Mouse (Mus musculus) neural tube, embryonic 15.5 days (tissue): ENCODE results near the gene Gm3460. TPM values are rescaled to one million over a fixed set of nuclear protein-coding genes. Genes with fewer than 3 reads are reported as not detected.
"Not testable (repeated sequence)": the region's sequence is repeated elsewhere in the genome, so short reads cannot be mapped to it uniquely, and the experiment has no call there.

ENCODE experiments used
- ATAC-seq: fragments of 200-750 bp; cut with Nextera tagmentation; 2 replicates; pipeline ENCODE4 v1.8.0; 2017; ENCODE audit warnings: mild to moderate bottlenecking, moderate TSS enrichment, moderate library complexity; ENCODE audit not compliant: low FRiP score
- H3K27ac ChIP-seq: fragments of 300-500 bp; sonication (generic); replicated peaks from 2 replicates; pipeline ENCODE4 v1.5.1; 2015; ENCODE audit warnings: mild to moderate bottlenecking, inconsistent platforms
- H3K27me3 ChIP-seq: fragments of 300-500 bp; sonication (generic); replicated peaks from 2 replicates; pipeline ENCODE4 v1.6.1; 2015; ENCODE audit warnings: inconsistent platforms
- H3K36me3 ChIP-seq: fragments of 300-500 bp; sonication (generic); 2 replicates; pipeline ENCODE4 v1.6.1; 2015; ENCODE audit warnings: inconsistent platforms
- H3K4me1 ChIP-seq: fragments of 300-500 bp; sonication (generic); 2 replicates; pipeline ENCODE4 v1.6.1; 2015; ENCODE audit warnings: inconsistent platforms
- H3K4me2 ChIP-seq: fragments of 300-500 bp; sonication (generic); 2 replicates; pipeline ENCODE4 v1.6.1; 2015; ENCODE audit warnings: inconsistent platforms, mild to moderate bottlenecking, moderate library complexity
- H3K4me3 ChIP-seq: fragments of 300-500 bp; sonication (generic); replicated peaks from 2 replicates; pipeline ENCODE4 v1.5.1; 2015; ENCODE audit warnings: mild to moderate bottlenecking, inconsistent platforms
- H3K9ac ChIP-seq: fragments of 300-500 bp; sonication (generic); replicated peaks from 2 replicates; pipeline ENCODE4 v1.6.1; 2015; ENCODE audit warnings: mild to moderate bottlenecking, inconsistent platforms
- H3K9me3 ChIP-seq: fragments of 300-500 bp; sonication (generic); replicated peaks from 2 replicates; pipeline ENCODE4 v1.6.1; 2016; ENCODE audit warnings: inconsistent platforms
- WGBS: fragments of 180-500 bp; shearing (Covaris S2); methylation state at CpG from one replicate; pipeline ENCODE4 v1.1.7; 2015; ENCODE audit warnings: mixed read lengths; 5-methylcytosine and 5-hydroxymethylcytosine counted together
- polyA plus RNA-seq: library from polyadenylated mRNA; unstranded; fragments of >200 nt; fragmentation: Nextera tagmentation; extraction: Ambion mirVana; gene quantifications from 2 replicates; pipeline ENCODE4 v1.2.1, GENCODE M21; 2015

Gm3460 gene
- 0.50 and 0.93 TPM in 2 replicates for polyA plus RNA-seq

DNA sequence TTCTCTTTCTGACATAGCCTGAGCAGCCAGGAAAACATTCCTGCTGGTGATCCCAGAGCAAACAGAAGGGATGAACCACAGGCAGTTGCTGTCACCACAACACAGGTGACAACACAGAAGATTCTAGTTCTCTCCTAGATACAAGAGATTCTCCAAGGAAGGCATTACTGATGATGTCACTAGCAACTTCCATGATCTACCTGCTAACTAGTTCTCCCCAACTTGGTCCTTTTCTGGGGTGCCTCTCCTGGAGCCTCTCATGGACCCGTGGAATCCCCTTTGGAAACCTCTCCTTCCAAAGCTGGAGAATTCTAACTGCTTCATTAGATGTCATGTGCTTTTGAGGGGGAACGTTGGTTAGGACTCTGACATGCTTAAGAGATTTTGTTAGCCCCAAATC lies at the start of gene Gm3460:
Gm3460 (minus strand) TSS at position 101 of the 400 bp plus-strand sequence.
- H3K27me3 ChIP-seq, H3K4me3 ChIP-seq, H3K36me3 ChIP-seq, H3K9me3 ChIP-seq, H3K9ac ChIP-seq, H3K4me1 ChIP-seq, H3K27ac ChIP-seq, H3K4me2 ChIP-seq, ATAC-seq: not testable (repeated sequence)
- WGBS, result 73% methylated on average over 1 of the region's 2 CpGs

DNA sequence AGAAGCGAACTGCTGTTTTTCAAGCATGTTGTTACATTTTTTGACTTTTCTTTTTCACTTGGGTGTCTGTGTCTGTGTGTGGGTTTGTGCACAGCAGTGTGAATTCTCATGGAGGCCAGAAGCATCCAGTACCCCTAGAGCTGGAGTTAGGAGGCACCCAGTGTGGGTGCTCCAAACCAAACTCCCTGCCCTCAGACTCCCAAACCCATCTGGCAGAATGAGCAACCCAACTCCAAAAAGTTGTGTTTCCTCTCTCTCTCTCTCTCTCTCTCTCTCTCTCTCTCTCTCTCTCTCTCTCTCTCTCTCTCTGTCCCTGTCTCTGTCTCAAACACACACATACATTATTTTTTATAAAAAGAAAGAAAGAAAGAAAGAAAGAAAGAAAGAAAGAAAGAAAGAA lies 15.8 kb downstream of the Gm3460 start:
- no CpG with 5 or more reads among the region's 1 CpGs for WGBS
- not testable (repeated sequence) for H3K4me1 ChIP-seq, H3K4me3 ChIP-seq, H3K9ac ChIP-seq, H3K27me3 ChIP-seq, H3K27ac ChIP-seq, H3K9me3 ChIP-seq, ATAC-seq, H3K36me3 ChIP-seq, H3K4me2 ChIP-seq

GRCm38 (mm10) chr14:6605004-6605403 lies 17.2 kb downstream of the Gm3460 start:
- WGBS, result 4% methylated on average over 10 of the region's 20 CpGs
- ATAC-seq, result not testable (repeated sequence)

GRCm38 (mm10) chr14:6604551-6604950 lies 17.7 kb downstream of the Gm3460 start:
- not testable (repeated sequence) for H3K4me1 ChIP-seq, ATAC-seq, H3K27ac ChIP-seq, H3K36me3 ChIP-seq, H3K27me3 ChIP-seq, H3K9me3 ChIP-seq
- Histone ChIP-seq H3K9ac (peak overlapping the region; percentile 43; the same call in 1 of the 2 replicates), H3K4me2 (peak overlapping the region; percentile 71), H3K4me3 (peak overlapping the region; percentile 42)
- 7% methylated on average over 17 of the region's 20 CpGs for WGBS

More at GRCm38 (mm10) chr14:6605004-6605403, 17.2 kb downstream of the Gm3460 start:
- Histone ChIP-seq H3K4me2 (peak overlapping the region; percentile 71), H3K9ac (peak overlapping the region; percentile 43; the same call in 1 of the 2 replicates), H3K4me3 (peak overlapping the region; percentile 42)
- H3K36me3 ChIP-seq, H3K27me3 ChIP-seq, H3K9me3 ChIP-seq, H3K27ac ChIP-seq, H3K4me1 ChIP-seq: not testable (repeated sequence)

GRCm38 (mm10) chr14:6590513-6590912 lies 31.7 kb downstream of the Gm3460 start, which contains the start of gene Gm3629:
Gene Gm3629, minus strand, starts transcription at chr14:6590613.
- H3K4me2 ChIP-seq, H3K4me3 ChIP-seq, H3K27ac ChIP-seq, H3K4me1 ChIP-seq, ATAC-seq, H3K27me3 ChIP-seq, H3K9me3 ChIP-seq, H3K9ac ChIP-seq, H3K36me3 ChIP-seq: not testable (repeated sequence)
- WGBS, result 36% methylated on average over 1 of the region's 2 CpGs

Other genes with a start within 250 kb of the Gm3460 start
- gene Gm16440, start 232.1 kb downstream of the Gm3460 start, polyA plus RNA-seq, result 0.14 TPM in 1 of 2 replicates, not detected in the other
- gene Gm3591, start 209.9 kb downstream of the Gm3460 start, polyA plus RNA-seq, result 6.1 and 6.6 TPM in 2 replicates
- gene Gm3594, start 177.8 kb downstream of the Gm3460 start, polyA plus RNA-seq, result not detected in 2 replicates
- gene Gm8356, start 85.1 kb downstream of the Gm3460 start, polyA plus RNA-seq, result not detected in 2 replicates
- gene Gm3629, start 31.8 kb downstream of the Gm3460 start, polyA plus RNA-seq, result 0.56 and 1.1 TPM in 2 replicates
- gene Gm10251, start 61.8 kb upstream of the Gm3460 start, polyA plus RNA-seq, result 0.10 TPM in 1 of 2 replicates, not detected in the other
- 0.28 TPM in 1 of 2 replicates, not detected in the other for gene Gm8050, start 97.8 kb upstream of the Gm3460 start, polyA plus RNA-seq
- gene Gm3636, start 119.9 kb upstream of the Gm3460 start, polyA plus RNA-seq, result 15.3 and 17.3 TPM in 2 replicates
- gene Gm8362, start 152.0 kb upstream of the Gm3460 start, polyA plus RNA-seq, result not detected in 2 replicates
- gene Gm3642, start 217.9 kb upstream of the Gm3460 start, polyA plus RNA-seq, result not detected in 2 replicates